Mouse (Mus musculus) cerebellum, postnatal 36 days (tissue): Measurements from ENCODE around the gene Ddx39b.

Experiments used
- DNase-seq, 2 experiments: peaks; one replicate each; pipeline ENCODE4 v3.0.0; 2021 to 2022; ENCODE audit warnings: mixed read lengths in 2 of 2

Ddx39b gene

GRCm38 (mm10) chr17:35245731-35246623 lies 4.4 kb downstream of the Ddx39b start:
- DNase-seq, result peak in 1 of 2 experiments; percentile 15

DNA sequence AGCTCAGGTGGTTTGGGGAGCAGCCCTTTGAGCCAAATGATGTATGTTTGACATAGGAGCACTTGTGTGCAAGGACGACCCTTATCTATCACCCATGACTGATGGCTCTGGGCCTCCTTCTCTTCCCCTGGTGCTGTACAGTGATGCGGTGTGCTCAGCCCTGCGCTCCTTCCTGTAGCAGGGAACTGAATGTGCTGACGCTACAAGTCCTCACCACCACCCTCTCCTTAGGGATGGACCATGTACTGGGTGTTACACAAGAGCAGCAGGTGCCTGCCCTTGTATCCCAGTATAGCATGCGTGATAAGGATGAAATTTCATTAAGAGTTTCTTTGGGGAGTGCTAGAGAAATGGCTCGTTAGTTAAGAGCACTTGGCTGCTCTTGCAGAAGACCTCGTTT lies 5.6 kb downstream of the Ddx39b start:
- DNase-seq, result no peak

DNA sequence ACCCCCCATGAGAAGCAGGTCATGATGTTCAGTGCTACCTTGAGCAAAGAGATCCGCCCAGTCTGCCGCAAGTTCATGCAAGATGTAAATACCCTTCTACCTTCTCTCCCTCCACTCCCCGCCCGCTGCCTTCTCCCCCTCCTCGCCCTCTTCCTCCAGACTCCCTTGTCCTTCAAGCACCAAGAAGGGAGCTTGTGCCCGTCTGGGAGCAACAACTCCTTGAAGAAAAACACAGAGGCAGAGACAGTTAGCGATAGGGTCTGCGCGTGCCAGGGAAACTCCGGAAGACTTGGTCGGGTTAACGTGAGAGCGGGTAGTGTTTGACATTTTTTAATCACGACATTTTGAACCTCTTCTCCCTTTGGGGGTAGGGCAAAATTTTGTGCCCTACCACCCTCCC lies 7.4 kb downstream of the Ddx39b start:
- peak in 1 of 2 experiments; percentile 3 for DNase-seq

DNA sequence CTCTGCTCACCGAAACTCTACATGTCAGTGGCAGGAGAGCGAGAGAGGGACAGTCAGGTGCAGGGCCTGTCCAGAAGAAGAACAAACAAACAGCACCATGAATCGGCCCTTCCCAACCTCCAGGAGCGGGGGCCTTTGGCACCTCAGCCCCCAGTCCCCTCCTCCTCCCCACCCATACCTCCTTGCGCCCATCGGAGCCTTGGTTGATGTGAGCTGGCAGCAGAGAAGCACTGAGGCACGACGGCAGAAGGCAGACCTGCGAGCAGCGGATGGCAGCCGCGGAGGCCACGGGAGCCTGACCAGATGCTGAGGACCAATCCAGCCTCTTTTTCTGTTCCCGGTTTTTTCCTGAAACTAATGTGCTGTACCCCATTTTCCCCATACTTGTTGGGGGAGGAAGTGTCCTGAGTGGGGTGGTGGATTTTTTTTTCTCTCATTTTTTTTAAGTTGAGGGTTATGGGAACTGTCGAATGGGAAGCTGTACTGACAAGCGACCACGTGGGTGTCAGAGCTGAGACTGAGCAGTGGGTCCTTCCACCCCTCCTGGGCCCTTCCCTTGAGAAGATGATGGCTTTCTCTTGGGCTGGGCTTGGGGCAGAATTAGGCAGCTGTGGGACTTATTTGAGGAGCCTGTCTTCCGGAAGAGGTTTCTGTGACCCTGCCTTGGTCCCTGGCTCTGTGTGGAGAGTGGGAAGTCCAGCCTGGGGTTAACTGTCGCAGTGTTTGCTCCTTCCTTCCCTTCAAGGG lies 8.1 kb downstream of the Ddx39b start:
- peak in 1 of 2 experiments; percentile 4 for DNase-seq

DNA sequence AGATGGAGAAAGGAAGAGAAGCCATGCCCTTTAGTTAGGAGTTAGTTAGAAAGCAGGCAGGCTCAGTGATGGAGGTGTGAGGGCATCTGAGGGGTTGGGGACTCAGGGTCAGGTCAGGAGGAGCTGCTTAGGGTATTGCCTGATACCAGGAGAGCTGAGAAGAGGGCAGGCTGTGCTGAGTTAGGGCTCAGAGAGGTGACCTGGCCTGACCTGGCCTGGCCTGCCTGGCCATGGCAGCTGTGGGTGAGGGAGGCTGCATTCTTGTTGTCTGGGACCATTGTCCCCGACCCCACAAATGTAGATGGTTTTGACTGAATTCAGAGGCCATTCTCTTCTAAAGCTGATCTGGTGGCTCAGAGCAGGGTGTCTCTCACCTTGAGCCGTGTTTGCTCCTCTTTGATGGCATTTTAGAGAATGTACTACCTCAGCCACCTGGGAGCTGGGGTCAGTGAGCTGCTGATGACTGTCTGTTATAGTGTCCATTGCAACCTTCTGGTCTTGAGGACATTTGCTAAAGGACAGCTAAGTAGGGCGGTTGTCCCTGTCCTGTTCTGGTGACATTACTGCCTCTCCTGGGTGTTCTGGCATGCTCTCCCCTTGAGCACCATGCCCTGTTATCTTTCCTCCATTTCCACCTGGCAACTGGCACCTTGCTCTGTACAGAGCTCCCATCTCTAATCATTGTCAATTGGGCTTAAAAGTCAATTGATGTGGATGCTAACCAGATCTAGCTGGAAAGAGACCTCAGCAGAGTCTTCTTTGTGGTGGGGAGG lies 9.0 kb downstream of the Ddx39b start:
- peak in 1 of 2 experiments; percentile 4 for DNase-seq

GRCm38 (mm10) chr17:35251162-35251719 lies 9.7 kb downstream of the Ddx39b start:
- no peak for DNase-seq

DNA sequence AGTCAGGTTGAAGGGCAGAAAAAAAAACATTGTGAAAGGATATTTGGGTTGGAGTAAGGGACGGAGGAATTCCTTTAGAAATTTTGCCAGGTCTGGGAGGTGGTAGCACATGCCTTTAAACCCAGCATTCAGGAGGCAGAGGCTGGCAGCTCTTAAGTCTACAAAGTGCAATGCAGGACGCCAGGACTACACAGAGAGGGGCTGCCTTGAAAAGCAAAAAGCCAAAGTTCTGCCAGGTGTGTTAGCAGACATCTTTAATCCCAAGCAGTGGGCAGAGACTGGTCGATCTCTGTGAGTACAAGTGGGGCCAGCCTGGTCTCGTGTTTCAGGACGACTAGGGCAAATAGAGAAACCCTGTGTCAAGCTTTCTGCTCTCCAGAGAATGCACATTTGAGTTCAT lies 10.4 kb downstream of the Ddx39b start:
- DNase-seq, result no peak

- no peak for DNase-seq
Measured at GRCm38 (mm10) chr17:35252619-35253292, 11.2 kb downstream of the Ddx39b start.

- no peak for DNase-seq
Measured at GRCm38 (mm10) chr17:35253293-35254093, 11.9 kb downstream of the Ddx39b start.

GRCm38 (mm10) chr17:35254241-35255098 lies 12.9 kb downstream of the Ddx39b start:
- DNase-seq, result peak; percentile 67 to 68

- no peak for DNase-seq
Measured at GRCm38 (mm10) chr17:35255301-35255700, 13.8 kb downstream of the Ddx39b start.

DNA sequence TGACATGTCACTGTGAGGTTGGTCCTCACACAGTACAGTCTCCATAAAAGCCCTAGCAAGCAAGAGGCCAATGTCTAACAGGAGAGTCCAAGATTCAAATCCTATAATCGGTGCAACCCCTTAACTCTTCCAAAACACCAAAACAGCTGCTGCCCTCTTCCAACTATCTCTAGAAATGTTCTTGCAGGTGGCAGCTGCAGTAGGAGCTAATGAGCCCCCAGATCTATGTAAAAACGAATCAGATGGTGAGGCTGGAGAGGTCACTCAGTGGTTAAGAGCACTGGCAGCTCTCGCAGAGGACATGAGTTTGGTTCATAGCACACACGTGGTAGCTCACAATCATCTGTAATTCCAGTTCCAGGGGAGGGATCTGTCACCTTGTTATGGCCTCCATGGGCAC lies 14.2 kb downstream of the Ddx39b start:
- DNase-seq, result no peak

GRCm38 (mm10) chr17:35257378-35257777 lies 15.8 kb downstream of the Ddx39b start:
- DNase-seq, result no peak

GRCm38 (mm10) chr17:35257824-35258491 lies 16.4 kb downstream of the Ddx39b start:
- peak; percentile 94 to 98 for DNase-seq

- DNase-seq, result no peak
Measured at GRCm38 (mm10) chr17:35258492-35259478, 17.2 kb downstream of the Ddx39b start.

- DNase-seq, result no peak
Measured at GRCm38 (mm10) chr17:35259621-35260020, 18.1 kb downstream of the Ddx39b start.

DNA sequence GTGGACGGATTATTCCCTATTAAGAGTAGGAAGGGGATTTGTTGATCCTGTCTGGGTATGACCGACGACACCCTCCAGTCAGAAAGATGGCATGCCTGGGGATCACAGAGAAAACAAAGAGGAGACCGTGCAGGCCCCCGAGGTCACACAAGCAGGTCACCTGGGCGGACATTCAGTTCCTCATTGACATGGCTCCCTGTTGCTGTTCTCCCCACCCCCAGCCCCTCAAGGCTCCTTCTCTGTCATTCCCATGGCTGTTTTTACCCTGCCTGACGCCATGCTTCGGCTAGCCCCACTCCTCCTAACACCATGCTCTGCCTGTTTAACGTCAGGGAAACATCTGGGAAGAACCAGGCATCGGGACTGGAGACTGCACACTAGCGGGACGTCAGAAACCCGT lies 20.1 kb downstream of the Ddx39b start:
- no peak for DNase-seq
